Mouse (Mus musculus): ENCODE measurements at regions not wholly inside any gene's neighbourhood (a gene's known extent, or its start where the extent isn't known, plus 50 kb on each side); places are given as distances from the start of the nearest gene placed in this dataset.

GRCm38 (mm10) chr13:84809605-84810004 lies 379.6 kb upstream of the Ccnh start:
- TF ChIP-seq CTCF (IDR thresholded peaks at IDR 0.05; ENCODE audit: control insufficient read depth, insufficient read depth, insufficient read length) (no peak), MAX (IDR thresholded peaks at IDR 0.05) (no peak), USF1 (IDR thresholded peaks at IDR 0.05; ENCODE audit: low read depth) (no peak), MYOG (IDR thresholded peaks at IDR 0.05; ENCODE audit: control insufficient read depth, extremely low read depth, insufficient read length) (no peak)
